In genomic region chr10:24869760-24870290, GRCm38 (mm10) we compare ENCODE assay signal across 8 mouse cellular contexts. TPM values are rescaled to one million over a fixed set of nuclear protein-coding genes. Genes with fewer than 3 reads are reported as not detected.
A peak's percentile ranks its signal among the peaks of the same experiment; 100 is the strongest.
DNase-seq lines count a peak whose midpoint lies in the region; ATAC-seq lines count a peak whose summit lies in the region.

Med23 (plus strand) TSS chr10:24869986.

- peaks cover 9% of the 10 kb centered on the region for H3K36me3 ChIP-seq in lung, embryonic 16.5 days (ENCODE audit: control insufficient read depth, insufficient read depth, low read length)

- peak; percentile 91 for DNase-seq in MEL-GATA-1-ER (ENCODE audit: extremely low read depth, low read depth)
- DNase-seq in cerebellum, adult 8-10 months: peak; percentile 100
- DNase-seq in forelimb bud, embryonic 11.5 days (ENCODE audit: low read depth, low spot score): peak; percentile 97
- peak; percentile 99 for DNase-seq in layer of hippocampus, adult 9-10 months (ENCODE audit: low spot score)
- peak; percentile 98 for DNase-seq in ovary, postnatal 10 days (ENCODE audit: low spot score)
- peak; percentile 90 to 94 for DNase-seq in thymus, postnatal 10 days (ENCODE audit: low spot score in 2 of 2)

- peak within 1 kb of the TSS; percentile 70 for H3K4me2 ChIP-seq in lung, embryonic 16.5 days (ENCODE audit: low read depth, low read length)

- peak within 1 kb of the TSS; percentile 55 for H3K27ac ChIP-seq in lung, embryonic 16.5 days (ENCODE audit: low read length)

- H3K9ac ChIP-seq in lung, embryonic 16.5 days (ENCODE audit: low read length): peak within 1 kb of the TSS; percentile 98

- H3K4me3 ChIP-seq in lung, embryonic 16.5 days (ENCODE audit: low read length): peak within 1 kb of the TSS; percentile 97

- peaks cover 3% of the 10 kb centered on the region; the same call in 1 of the 2 replicates for H3K4me1 ChIP-seq in lung, embryonic 16.5 days (replicated peaks; ENCODE audit: control insufficient read depth, insufficient read depth, low read length)

- H3K27me3 ChIP-seq in lung, embryonic 16.5 days (ENCODE audit: control insufficient read depth, insufficient read depth, low read depth, low read length): no peaks in the 10 kb centered on the region

- no peaks in the 10 kb centered on the region for H3K9me3 ChIP-seq in lung, embryonic 16.5 days (ENCODE audit: control insufficient read depth, low read length)

- under 1% methylated on average over 36 of the region's 36 CpGs for WGBS in lung, embryonic 16.5 days

- peak; percentile 100 for ATAC-seq in hematopoietic stem cell, adult 5-6 weeks (replicated peaks in 1 of 2; ENCODE audit: insufficient read depth in 1 of 2, low FRiP score in 2 of 2, low TSS enrichment in 1 of 2, low read depth in 1 of 2, poor library complexity in 2 of 2, severe bottlenecking in 2 of 2)
- ATAC-seq in lung, embryonic 16.5 days (ENCODE audit: low read depth): peak; percentile 99

RNA-seq across cellular contexts. Expression of gene Med23, which starts in this region (rescaled TPM):
- 32.7 and 46.3 TPM in 2 replicates for total RNA-seq in hematopoietic stem cell, adult 5-6 weeks (2017)
- polyA plus RNA-seq in lung, embryonic 16.5 days (2015; fragmentation: Nextera tagmentation; extraction: Ambion mirVana): 20.8 and 21.9 TPM in 2 replicates

Comparison
In these comparisons a context has a peak if more than half of its experiments do, and no peak if none do; other contexts are left out.
1. Peak in every context shown above with its lines: DNase-seq, ATAC-seq, H3K4me3 ChIP-seq and H3K27ac ChIP-seq.